Mouse (Mus musculus): ENCODE data around the gene Dusp9.

The Dusp9 gene

DNA sequence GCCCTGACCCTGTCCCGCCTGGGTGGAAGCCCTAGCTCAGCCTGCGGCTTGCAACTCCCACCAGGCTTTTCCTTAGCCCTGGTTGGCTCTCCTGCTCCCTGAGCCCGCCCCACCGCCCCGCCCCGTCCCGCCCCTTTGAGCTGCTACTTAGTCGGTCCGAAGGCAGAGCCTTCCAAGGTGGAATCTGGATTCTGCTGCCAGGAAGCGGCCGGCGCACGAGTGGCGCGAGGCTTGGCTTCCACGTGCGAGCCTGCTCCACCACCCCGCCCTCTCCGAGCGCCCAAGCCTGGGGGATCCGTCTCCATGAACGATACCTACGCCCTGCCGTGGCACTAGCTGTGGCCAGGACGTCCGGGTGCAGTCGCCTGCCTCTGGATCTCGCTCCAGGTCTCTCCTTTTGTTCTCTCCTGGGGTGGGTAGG lies at the start of gene Dusp9:
Dusp9 (plus strand) TSS at position 165 of the 421 bp plus-strand sequence.
- DNase-seq = no peak

DNA sequence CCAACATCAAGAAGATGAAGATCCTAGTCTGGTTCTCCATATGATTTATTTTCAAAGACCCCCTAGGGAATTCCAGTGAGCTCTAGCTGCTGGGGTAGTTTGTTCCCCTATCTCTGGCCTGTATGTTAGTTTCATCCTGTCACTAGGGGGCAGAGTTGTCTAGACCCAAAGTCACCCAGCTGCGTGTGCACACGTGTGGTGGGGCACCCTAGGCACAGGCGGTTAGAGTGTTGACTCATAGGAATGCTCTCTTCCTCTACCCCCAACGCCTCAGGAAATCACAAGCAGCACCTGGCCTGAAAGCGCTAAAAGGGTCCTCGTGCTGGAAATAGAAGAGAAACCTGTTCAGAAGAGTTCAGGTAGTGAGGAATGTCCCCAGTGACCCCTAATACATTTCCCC lies 46.0 kb upstream of the Dusp9 start:
- no peak for DNase-seq

DNA sequence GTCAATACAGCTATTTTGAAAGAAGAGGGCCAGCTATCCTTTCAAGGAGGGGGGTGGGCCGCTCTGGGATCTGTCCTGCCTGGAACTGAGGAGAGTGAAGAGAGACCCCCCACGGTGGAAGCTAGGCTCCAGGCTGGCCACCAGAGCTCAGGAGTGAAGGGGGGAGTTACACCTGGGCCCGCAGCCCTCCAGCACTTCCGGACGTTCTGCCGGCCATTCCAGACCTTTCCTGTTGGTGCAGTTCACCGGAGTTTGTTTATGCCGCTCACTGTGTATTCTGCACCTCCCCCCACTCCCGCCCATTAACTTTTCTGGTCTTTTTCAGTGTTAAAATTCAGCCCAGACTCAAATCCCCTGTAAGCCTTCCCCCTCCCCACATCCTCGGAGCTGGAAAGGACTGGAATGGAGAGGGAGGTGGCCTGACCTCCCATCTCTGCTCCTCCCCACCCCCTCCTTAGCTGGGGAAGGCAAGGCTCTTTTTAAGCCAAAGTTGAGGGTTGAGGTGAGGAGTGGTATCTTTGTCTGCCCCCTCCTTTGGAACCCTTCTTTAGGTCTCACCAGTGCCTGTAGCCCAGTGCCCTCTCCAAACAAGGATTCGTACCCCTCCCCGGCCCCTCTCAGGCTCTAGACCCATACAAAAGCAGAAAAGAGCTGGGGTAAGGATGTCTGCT lies 44.6 kb upstream of the Dusp9 start:
- no peak for DNase-seq

DNA sequence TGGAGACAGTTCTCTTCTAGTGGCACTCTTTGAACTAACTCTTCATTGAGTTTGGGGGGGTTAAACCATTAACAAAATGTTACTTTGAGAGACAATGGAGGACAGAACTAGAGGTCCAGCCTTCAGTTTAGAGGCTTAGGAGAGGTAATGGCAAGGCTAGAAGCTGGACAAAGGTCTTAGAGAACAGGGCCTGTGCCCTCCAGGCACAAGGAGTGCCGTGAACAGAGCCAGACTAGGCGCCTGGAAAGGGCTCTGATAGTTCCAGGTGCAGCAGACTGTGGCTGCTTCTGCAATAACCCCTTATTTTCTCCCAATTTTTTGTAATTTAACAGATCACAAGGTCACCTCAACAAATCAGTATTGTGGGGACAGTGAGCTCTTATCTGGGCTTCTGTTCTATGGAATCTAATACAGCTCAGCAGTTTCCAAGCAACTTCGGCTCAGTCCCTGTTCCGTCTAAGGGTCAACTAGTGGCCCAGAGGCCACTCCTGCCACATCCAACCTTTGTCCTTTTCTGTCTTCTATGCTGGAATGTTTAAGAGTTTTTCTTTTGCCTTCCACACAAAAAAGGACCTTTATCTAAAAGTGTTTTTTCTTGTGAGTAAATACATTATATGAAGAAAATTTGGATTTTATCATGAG lies 43.8 kb upstream of the Dusp9 start:
- DNase-seq = no peak

DNA sequence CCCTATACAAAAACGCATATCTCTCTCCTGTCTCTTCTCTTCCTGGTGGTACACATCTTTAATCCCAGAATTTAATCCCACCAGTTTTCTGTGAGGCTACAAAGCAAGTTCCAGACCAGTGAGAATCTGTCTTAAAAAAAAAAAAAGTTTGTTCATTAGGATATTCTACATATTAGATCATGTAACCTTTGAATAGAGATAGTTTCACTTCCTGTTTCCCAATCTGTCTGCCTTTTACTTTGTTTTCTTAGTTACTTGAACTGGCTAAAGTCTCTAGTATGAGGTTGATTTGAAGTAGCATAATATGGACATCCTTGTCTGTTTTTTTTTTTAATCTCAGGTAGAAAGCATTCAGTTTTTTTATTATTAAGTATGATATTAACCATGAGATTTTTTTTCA lies 37.8 kb upstream of the Dusp9 start:
- DNase-seq = no peak

DNA sequence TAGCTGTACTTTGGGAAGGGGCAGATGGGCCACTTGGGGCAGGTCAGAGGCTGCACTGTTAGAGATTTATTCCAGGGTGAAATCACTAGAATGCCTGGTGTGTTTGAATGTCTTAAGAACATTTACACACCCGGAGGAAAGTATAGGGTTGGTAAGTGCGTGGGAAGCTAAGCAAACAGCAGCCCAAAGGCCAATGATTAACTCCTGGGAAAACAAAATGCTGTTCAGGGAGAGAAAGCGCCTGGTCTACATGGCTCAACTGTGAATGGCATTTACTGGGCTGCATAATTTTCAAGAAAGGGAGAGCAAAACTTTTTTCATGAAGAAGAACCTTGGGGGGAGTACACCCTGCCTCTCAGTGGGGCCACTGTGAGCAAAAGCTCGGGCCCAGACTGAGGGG lies 25.6 kb upstream of the Dusp9 start:
- no peak for DNase-seq

DNA sequence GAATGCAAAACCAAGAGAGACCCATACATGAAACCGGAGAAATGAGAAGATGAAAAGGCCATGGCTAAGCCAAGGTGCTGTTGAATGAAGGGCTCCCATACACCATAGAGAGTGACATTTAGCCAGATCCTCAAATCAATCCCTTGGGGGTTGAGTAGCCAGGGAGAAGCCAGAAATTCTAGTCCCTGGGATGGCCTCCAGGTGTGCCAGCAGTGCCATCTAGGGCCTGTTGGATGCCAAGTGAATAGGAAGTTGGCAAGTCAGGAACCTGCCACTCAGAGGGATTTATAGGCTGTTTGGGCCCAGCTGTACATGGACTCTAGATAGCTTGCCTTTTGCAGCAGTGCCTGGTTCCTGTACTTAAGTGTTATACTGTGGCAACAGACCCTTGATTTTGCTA lies 23.3 kb upstream of the Dusp9 start:
- DNase-seq = no peak

DNA sequence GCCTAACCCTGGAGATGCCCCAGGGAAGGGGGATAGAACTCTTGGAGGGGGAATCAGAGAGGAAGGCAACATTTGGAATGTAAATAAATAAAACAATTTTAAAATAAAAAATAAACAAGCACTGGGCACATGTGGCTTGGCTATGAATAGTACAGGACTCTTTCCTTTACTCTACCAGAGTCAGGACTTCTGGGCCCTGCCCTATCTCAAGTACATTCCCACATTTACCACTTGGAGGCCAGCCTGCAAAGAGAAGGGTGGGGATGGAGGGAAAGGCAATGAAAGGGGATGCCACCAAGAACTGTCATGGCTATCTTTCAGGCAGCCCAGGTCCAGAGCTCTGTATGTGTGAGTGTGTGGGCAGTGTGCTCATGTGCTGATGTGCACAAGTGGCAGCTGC lies 19.8 kb upstream of the Dusp9 start:
- DNase-seq = no peak

DNA sequence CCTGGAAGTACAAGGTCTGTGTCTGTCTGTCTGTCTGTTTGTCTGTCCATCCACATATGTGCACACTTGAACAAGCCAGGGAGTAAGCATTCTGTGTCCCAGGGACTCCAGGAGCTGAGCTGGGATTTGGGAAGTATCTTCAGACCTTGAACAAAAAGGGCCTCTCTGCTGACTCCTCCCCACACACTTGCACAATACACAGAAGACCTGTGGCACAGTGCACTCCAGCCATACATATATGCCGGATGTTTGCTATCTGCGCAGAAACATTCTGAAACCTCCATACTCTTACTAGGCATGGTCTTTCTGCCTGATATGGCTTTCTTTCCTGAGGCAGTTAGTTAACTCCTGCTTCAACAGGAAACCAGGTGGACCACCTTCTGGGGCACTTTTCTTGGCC lies 19.3 kb upstream of the Dusp9 start:
- DNase-seq = no peak

DNA sequence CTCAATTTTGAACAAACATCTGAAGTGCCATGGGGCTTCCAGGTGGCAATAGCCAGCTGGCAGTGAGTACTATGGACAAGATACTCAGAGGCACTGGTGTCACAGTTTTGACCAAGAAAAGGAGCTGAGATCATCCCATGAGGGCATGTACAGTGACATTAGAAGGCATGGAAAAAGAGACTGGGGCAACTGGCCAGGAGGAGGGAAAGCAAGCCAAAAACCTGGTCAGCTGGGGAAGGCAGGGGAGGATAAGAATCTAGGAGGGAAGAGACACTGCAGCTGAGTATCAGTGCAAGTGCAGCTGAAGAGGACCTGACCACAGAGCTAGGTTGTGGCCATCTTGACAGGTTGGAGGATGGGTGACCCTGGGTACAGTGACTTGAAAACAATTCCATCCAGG lies 12.2 kb upstream of the Dusp9 start:
- DNase-seq = no peak

DNA sequence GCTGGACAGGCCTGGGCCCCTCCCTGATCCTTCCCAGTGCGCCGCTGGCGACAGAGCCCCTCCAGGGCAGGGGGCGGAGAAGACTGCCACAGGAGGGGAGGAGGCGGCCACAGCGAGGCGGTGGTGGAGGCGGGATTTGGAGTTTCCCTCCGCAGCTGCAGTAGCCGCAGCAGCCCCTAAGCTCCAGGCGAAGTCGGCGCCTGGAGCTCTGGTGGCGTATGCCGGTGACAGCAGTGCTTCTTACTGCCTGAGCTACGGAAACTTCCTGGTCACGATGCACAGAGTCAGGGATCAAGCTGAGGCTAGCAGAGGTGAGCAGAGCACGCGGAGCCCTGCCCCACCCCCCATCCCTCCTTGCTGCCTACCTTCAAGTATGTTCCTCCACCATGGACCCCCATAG lies 3.8 kb upstream of the Dusp9 start:
- no peak for DNase-seq

DNA sequence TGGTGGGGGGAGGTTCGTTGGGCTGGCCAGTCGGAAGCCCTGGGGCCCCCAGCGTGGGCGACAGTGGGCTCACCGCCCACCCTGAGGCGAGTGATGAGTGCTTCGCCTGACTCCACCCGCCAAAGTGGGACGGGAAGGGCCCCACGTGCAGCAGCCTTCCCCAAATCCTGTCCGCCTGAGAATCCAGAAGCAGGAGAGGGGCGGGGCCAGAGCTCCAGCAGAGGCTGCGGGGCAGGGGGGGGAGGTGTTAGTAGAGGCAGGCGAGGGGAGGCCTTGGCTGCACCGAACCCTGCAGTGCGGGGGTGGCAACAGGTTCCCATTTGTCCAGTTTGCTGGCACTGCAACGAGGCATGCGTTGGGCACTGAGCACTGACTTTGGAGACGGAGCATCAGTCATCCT lies 1.8 kb upstream of the Dusp9 start:
- no peak for DNase-seq

DNA sequence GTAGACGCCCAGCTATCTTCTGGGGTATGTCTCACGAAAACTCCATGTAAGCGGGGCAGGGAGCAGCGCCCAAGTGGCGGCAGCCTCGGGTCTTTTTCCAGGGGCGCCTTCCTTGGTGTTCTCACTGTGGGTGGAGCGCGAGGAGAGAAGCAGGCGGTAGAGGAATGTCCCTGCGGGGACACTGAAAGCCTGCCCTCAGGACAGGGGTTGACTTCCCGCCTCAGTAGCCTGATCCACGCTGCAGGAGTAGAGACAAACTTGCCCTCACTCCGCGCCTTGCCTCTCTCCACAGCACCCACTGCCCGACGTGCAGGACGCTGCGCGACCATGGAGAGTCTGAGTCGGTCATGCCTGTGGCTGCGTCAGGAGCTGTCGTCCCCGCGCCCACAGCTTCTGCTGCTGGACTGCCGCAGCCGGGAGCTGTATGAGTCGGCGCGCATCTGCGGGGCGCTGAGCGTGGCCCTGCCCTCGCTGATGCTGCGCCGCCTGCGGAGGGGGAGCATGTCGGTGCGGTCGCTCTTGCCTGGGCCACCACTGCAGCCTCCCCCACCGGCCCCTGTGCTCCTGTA lies 766 bp downstream of the Dusp9 start:
- no peak for DNase-seq

DNA sequence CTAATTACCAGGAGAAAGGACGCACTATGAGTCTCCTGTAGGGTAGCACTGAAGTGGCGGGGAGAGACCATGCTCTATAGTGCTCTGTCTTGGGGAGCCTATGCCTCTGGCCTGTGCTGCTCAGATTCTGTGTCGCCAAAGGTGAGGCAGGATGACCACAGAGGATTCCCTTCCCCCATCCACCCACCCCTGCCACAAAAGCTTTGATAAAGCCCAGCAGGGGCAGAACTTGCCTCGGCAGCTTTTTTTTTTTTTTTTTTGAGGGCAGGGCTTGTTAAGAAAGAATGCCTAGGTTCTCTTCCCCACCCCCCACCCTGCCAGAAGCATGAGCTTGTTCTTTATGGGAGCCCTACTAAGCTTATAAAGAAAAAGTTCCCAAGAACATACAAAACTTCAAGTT lies 5.9 kb downstream of the Dusp9 start:
- no peak for DNase-seq

DNA sequence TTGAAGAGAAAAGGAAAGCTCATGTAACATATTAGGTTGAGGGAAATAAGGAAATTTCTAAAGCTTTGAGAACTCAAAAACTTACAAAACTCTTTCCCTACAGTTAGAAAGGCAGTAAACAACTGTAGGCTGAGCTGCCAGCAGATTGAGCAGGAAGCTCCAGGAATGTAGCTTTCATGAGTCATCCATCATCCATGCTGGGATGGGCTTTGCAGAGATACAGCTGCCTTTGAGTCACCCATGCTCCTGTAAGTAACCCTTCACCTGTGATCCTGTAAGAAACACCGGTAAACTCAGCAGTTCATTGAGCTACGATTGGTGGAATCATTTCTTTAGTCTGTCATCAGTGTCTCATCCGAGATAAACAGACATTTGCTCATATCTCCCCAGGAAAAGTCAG lies 11.7 kb downstream of the Dusp9 start:
- DNase-seq = no peak

DNA sequence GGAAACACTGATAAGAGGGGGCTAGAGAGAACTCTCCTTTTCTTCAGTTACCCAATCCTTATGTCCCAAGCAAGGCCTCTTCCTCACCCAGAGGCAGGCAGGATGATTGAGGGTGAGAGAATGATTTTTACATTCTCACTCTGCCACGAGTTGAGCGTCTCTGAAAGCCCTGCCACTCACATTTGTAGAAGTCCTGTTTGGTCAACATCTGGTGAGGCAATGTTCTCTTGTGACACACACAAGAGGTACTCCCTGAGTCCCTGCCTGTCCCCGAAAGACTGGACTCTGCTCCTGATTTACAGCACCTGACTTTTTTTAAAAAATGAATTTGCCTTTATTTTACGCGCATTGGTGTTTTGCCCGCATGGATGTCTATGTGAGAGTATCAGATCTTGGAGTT lies 14.2 kb downstream of the Dusp9 start:
- DNase-seq = no peak

DNA sequence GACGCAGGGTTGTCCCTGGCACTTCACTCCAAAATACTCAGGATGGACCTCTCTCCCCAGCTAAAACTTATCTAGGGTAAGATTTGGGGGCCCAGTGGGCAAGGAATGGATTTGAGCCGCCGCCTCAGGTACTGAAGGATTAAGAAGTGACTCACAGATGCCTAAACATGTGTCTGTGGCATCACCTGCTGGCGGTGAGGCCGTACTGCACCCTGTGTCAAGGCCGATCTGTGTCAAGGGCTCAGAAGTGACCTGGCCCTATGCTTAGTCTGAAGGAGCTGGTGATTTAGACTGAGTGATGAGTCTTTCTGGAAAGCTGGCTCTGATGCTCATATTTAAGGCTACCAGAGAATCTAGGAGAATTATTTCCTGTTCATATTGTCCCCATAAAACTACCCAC lies 15.0 kb downstream of the Dusp9 start:
- peak; percentile 34 for DNase-seq

DNA sequence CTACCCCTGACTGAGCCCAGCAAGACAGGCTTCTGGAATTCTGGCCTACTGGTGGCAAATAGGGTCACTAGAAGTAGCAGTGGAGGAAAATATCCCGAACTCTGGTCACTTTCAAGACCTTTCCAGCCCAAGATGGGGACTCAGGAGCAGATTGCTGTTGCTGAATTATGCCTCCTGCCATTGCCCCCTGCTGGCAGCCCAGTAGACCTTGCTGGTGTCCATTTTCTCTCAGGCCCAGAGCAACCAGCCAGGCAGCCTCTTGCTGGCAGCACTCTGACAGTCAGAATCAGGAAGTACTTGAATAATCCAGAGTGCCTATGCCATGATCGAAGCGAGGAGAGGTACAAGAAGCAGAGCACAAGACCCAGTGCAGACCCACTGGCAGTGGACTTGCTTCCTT lies 16.3 kb downstream of the Dusp9 start:
- DNase-seq = no peak

DNA sequence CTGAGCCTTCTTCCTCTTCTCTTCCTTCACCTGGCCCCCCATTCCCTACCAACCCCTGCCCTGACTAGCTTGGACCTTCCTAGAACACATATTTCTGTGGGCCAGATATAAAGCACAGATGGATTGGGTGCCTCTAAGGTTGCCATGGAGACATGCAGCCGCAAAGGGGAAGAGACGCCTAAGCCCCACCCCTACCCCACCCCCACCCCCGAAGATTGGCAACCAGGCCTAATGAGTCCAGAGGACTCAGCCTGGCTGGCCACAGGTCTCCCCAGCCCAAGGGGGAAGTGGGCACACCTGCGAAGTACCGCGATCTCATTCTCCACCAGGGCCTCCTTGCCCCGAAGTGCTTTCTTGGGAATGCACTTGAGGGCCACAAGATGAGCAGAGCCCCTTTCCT lies 19.2 kb downstream of the Dusp9 start:
- no peak for DNase-seq

DNA sequence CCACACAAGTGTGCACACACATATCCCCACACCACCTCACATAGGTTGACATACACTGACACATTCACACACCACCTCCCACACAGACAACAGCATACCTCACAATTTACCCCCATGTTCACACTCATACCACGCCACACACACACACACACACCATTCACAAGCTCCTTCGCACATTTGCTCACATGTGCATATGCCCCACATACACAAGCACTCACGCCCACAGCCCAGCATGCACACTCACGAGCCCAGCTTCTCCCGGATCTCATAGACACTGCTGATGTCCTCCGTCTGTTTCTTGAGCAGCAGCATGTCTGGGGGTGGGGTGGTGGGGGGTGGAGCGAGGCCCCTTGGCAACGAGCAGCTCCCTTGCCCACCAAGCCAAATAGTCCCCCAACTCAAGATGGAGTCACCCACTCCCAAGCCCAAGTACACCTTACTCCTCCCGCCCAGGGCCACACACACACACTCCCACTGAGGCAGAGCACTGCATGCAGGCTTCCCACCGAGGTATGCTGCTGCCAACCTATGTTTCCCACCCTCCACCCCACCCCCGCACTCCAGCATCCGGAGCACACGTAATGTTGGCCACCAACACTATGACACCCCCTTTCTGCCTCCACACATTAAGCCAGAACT lies 19.8 kb downstream of the Dusp9 start:
- DNase-seq = peak; percentile 56

DNA sequence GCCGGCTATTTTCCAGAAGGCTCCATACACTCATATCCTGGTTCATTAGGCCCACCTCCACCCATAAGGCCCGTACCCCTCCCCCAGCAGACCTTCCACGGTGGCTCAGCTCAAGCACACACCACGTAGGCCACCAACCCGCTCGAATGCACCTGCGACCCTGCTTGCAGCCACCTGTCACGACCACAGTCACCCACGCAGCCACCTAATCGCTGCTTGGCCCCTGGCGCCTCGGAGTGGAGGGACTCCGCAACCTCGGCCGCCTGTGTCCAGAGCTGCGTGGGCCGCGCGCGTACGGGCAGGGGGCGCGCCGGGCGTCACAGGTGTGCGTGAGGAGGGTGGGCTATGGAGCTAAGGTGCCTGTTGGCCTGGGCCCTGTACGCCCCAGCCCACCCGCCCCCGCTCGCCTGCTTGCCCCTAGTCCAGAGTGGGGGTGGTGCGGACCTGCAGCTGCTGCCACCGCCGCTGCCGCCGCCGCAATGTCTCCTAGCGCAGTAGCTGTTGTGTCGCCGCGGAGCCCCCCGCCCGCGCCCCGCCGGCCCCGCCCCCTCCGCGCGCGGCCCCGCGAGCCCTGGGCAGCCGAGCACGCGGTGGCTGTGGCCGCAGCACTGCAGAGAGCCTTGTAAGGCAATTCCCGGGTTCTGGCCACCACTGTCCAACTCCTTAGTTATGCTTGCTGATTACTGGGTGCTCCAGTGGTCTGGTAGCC lies 20.5 kb downstream of the Dusp9 start, which contains the start of gene Pnck:
Pnck (minus strand) TSS at position 543 of the 709 bp plus-strand sequence.
- DNase-seq = no peak

DNA sequence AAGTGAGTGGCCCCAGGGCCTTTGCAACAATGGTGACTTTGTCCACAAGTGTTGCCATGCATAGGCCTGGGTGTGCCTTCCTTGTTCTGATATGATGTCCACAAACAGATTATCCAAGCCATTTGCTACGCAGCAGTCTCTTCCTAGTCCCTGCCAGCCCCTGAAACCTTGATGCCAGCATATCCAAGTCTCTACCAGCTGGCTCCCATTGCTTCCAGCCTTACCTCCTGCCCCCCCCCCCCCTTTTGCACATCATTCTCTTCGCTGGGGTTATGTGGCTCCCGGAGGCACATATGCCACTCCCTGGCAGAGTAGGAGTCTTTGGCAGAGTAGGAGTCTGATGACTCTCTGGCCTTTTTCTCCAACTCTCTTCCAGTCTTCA lies 21.1 kb downstream of the Dusp9 start:
- DNase-seq = no peak

DNA sequence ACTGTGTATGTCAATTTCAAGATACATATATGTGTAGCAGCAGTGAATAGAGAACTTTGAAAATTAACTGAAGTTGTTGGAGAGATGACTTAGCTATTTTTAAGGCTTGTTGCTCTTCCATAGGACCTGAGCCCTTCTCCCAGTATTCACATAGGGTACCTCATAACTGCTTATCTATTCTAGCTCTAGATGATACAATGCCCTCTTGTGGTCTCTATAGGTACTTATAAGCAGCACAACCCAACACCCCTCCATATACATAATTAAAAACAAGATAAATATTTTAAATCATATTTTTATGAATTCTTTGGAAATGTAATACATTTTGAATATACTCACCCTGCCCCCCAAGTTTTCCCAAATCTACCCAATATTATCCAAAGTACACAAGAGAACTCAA lies 23.9 kb downstream of the Dusp9 start:
- no peak for DNase-seq

DNA sequence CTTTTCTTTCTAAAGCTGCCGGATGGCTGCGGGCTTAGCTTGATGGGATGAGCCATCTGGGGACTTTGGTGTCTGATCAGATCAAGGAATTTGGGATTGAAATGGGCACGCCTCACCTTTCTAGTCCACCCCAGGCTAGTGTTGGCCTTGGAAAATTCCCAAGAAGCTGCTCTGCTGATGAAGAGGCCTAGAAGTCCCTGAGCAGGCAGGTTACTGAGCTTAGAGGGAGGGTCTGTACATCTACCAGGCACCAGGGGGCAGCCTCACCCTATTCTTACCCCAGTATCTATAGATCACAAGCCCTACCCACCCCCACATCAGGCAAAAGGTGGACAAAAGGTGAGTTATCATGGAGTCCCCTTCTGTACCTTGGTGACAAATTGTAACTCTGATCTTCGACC lies 32.8 kb downstream of the Dusp9 start:
- DNase-seq = no peak
